Mouse (Mus musculus) thymus, postnatal 0 days (tissue): ENCODE measurements around the gene Pkn3. TPM values are rescaled to one million over a fixed set of nuclear protein-coding genes. Genes with fewer than 3 reads are reported as not detected.
"Not testable (repeated sequence)": the region's sequence is repeated elsewhere in the genome, so short reads cannot be mapped to it uniquely, and the experiment has no call there.

Experiments used
- DNase-seq: peaks from one replicate; pipeline ENCODE4 v3.0.0-alpha.2; 2015; ENCODE audit warnings: low spot score
- polyA plus RNA-seq: library from polyadenylated mRNA; unstranded; fragments of >200 nt; fragmentation: Nextera tagmentation; extraction: Ambion mirVana; gene quantifications from 2 replicates; pipeline ENCODE4 v1.2.1, GENCODE M21; 2015

Gene Pkn3
- polyA plus RNA-seq, 1 experiment from 2014 or later, result 3.7 TPM

DNA sequence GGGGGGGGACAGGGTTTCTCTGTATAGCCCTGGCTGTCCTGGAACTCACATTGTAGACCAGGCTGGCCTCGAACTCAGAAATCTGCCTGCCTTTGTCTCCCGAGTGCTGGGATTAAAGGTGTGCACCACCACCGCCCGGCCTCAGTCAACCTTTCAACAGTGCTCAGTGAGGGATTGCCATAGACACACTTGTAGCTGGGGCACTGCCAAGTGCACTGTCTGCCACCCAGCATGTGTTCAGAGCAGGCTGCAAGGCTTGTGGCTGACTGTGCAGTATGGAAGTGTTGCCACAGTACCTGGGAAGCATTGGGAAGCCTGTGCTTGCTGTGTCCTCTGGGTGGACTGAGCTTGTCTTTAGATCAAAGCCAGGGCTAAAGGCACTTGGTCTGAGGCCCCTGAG lies 62.5 kb downstream of the Pkn3 start:
- not testable (repeated sequence) for DNase-seq

Other genes with a start within 250 kb of the Pkn3 start
- 7.0 and 8.6 TPM in 2 replicates for gene Cercam, start 208.5 kb upstream of the Pkn3 start, polyA plus RNA-seq
- gene Odf2, start 188.5 kb upstream of the Pkn3 start, polyA plus RNA-seq, result 47.9 and 56.2 TPM in 2 replicates
- gene Gle1, start 142.3 kb upstream of the Pkn3 start, polyA plus RNA-seq, result 47.6 and 55.3 TPM in 2 replicates
- 47.5 and 53.2 TPM in 2 replicates for gene Sptan1, start 112.1 kb upstream of the Pkn3 start, polyA plus RNA-seq
- 13.6 and 15.4 TPM in 2 replicates for gene Wdr34, start 28.8 kb upstream of the Pkn3 start, polyA plus RNA-seq
- gene Set, start 20.3 kb upstream of the Pkn3 start, polyA plus RNA-seq, result 418 and 429 TPM in 2 replicates
- gene Zdhhc12, start 16.0 kb downstream of the Pkn3 start, polyA plus RNA-seq, result 28.8 and 29.5 TPM in 2 replicates
- gene Zer1, start 46.9 kb downstream of the Pkn3 start, polyA plus RNA-seq, result 5.6 and 9.6 TPM in 2 replicates
- gene Tbc1d13, start 56.1 kb downstream of the Pkn3 start, polyA plus RNA-seq, result 4.9 and 5.7 TPM in 2 replicates
- 22.6 and 23.5 TPM in 2 replicates for gene Endog, start 93.8 kb downstream of the Pkn3 start, polyA plus RNA-seq
- 44.8 and 46.0 TPM in 2 replicates for gene Spout1, start 100.8 kb downstream of the Pkn3 start, polyA plus RNA-seq
- 14.5 and 15.5 TPM in 2 replicates for gene Kyat1, start 128.2 kb downstream of the Pkn3 start, polyA plus RNA-seq
- gene Lrrc8a, start 160.0 kb downstream of the Pkn3 start, polyA plus RNA-seq, result 21.4 and 22.6 TPM in 2 replicates
- gene Gm28035, start 162.9 kb downstream of the Pkn3 start, polyA plus RNA-seq, result 0.04 and 0.08 TPM in 2 replicates
- gene Phyhd1, start 188.5 kb downstream of the Pkn3 start, polyA plus RNA-seq, result 2.8 and 3.0 TPM in 2 replicates
- not detected in 2 replicates for gene Gm28038, start 203.4 kb downstream of the Pkn3 start, polyA plus RNA-seq
- gene Dolk, start 208.7 kb downstream of the Pkn3 start, polyA plus RNA-seq, result 15.8 and 18.6 TPM in 2 replicates
- gene Nup188, start 208.7 kb downstream of the Pkn3 start, polyA plus RNA-seq, result 21.3 and 22.3 TPM in 2 replicates